Mouse (Mus musculus): Measurements from ENCODE around the gene Tnrc6a.

- no peak for TF ChIP-seq CTCF (IDR thresholded peaks at IDR 0.05; ENCODE audit: control insufficient read depth, insufficient read depth, low read length)
- no peak for TF ChIP-seq POLR2A (IDR thresholded peaks at IDR 0.05; ENCODE audit: borderline replicate concordance, control insufficient read depth, low read depth, low read length)
These were observed 22.4 kb upstream of the Tnrc6a start for GRCm38 (mm10) chr7:123101295-123101694.
